Mouse (Mus musculus): ENCODE measurements around the gene Ccnl1.
A peak's percentile ranks its signal among the peaks of the same experiment; 100 is the strongest.

Gene Ccnl1

GRCm38 (mm10) chr3:65958102-65958839, at the start of gene Ccnl1:
Gene Ccnl1 (minus strand): TSS chr3:65958249.
- peak; percentile 89 for DNase-seq (ENCODE audit: low read depth, low spot score)

- no peak for DNase-seq (ENCODE audit: low read depth, low spot score)
These were observed 46.9 kb upstream of the Ccnl1 start for GRCm38 (mm10) chr3:66004989-66005388.

- no peak for DNase-seq (ENCODE audit: low read depth, low spot score)
These were observed 46.3 kb upstream of the Ccnl1 start for GRCm38 (mm10) chr3:66004220-66004951.

DNA sequence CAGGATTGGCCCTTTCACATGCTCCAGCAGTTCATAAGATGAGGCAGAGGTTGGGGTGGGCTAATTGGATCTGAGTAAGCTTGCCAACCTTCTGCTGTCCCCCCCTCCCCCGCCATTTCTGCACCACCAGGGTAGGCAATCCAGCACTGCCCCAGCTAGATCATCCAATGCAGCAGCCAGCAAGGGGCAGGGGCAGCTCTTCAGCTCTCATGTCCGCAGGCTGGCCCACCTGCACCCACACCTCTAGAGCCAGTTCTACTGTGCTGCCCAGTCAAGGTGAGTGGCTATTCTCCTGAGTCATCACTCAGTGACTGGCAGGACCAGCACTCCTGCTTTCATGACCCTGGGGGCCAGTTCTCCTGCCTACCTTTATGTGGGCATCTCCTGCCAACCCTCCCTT, 42.4 kb upstream of the Ccnl1 start:
- no peak for DNase-seq (ENCODE audit: low read depth, low spot score)

DNA sequence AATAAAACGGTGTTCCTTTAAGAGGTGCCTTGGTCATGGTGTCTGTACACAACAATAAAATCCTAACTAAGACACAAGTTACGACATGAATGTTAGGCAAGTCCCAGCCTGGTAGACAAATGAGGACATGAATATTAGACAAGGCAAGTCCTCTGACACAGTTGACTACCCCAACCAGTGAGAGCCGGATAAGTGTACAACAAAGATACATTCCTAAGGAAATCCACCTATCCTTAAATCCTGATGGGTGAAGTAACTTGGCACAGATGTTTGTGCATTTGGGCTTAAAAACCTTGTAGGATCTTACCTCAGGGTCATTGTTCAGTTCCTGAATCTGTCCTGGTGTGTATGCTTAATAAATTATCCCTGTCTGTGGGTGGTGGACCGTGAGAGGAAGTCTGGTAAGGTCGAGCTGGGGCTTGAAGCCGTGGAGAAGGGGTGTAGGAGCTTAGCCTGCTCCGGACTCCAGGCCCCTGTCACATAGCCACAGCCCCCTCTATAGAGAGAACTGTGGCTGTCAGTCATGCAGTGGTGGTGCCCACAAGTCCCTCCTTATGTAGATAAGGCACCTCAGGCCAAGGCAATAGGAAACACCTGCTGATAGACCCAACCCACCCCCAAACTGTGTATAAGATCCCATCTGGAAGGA, 39.4 kb upstream of the Ccnl1 start:
- no peak for DNase-seq (ENCODE audit: low read depth, low spot score)

DNA sequence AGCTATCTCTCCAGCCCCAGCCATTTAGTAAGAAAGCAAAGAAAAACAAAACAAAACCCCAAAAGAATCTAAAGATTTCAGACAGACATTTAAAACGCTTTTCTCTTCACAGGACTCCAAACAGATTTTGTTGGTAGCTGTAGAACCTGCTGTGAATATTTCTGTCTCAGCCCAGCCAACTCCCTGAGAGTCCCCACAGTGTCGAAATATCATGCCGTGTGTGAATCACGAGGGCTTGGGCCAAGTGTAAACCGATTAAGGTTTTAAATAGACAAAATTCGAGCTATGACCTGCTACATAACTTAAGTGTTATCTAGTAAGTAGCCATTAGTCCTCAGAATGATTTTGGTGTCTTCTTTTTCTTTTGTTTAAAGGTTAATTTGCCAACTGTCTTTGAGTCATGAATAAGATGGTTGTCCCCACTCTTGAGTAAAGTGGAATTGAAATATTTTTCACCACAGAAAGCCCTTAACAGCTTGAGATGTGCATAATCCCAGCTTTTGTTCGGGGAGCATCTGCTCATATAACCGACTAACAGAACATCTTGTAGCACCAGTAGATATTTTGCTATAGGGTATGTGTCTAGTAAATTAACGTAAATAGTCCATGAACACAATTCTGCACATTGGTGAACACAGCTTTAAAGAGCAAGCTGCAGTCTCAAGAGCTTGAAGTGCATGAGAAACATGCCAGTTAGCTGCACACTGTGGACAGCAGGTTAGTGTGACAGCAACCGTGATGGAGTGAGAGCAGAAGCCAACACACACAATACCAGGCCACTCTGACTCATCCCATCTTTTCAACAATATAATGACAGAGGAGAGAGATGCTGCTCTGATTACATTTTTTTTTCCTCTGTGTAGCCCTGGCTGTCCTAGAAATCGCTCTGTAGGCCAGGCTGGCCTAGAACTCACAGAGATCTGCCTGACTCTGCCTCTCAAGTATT, 34.6 kb upstream of the Ccnl1 start:
- no peak for DNase-seq (ENCODE audit: low read depth, low spot score)

- DNase-seq (ENCODE audit: low read depth, low spot score) = no peak
These were observed 33.1 kb upstream of the Ccnl1 start for GRCm38 (mm10) chr3:65990957-65991646.

- no peak for DNase-seq (ENCODE audit: low read depth, low spot score)
These were observed 32.5 kb upstream of the Ccnl1 start for GRCm38 (mm10) chr3:65990524-65990923.

- DNase-seq (ENCODE audit: low read depth, low spot score) = no peak
These were observed 30.9 kb upstream of the Ccnl1 start for GRCm38 (mm10) chr3:65988711-65989495.

GRCm38 (mm10) chr3:65976296-65976695, 18.2 kb upstream of the Ccnl1 start:
- DNase-seq (ENCODE audit: low read depth, low spot score) = no peak

GRCm38 (mm10) chr3:65975317-65975716, 17.3 kb upstream of the Ccnl1 start:
- DNase-seq (ENCODE audit: low read depth, low spot score) = peak; percentile 63

- DNase-seq (ENCODE audit: low read depth, low spot score) = peak; percentile 97
These were observed 16.4 kb upstream of the Ccnl1 start for GRCm38 (mm10) chr3:65974232-65975058.

DNA sequence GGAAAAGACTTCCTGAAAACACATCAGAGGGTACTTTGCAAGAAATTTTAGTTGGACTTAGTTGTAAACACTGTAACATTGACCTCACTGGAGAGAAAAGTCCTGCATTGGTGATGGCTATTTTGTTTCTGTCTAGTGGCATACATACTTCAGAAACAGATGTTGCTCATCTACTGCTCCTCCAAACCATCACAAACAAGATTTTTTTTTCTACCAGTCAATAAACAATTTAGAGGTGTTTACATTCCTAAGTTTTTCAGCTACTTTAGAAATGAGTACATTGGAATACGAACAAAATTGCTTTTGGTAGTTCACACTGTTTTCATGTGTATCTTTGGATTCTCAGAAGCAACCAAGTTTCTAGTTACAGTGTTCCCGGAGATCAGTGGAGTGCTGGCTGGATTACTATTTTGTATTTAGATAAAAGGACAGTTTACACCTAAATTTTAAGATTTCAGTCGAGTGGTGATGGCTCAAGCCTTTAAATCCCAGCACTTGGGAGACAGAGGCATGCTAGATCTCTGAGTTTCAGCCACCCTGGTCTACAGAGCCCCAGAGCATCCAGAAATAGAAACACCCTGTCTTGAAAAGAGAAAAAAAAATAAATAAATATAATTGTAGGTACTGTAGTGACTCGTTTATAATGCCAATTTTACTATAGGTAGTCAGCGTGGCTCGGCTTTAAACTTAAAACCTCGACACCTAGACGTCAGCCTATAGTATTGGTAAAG, 15.6 kb upstream of the Ccnl1 start:
- DNase-seq (ENCODE audit: low read depth, low spot score) = no peak

- no peak for DNase-seq (ENCODE audit: low read depth, low spot score)
These were observed 11.1 kb upstream of the Ccnl1 start for GRCm38 (mm10) chr3:65969196-65969595.

DNA sequence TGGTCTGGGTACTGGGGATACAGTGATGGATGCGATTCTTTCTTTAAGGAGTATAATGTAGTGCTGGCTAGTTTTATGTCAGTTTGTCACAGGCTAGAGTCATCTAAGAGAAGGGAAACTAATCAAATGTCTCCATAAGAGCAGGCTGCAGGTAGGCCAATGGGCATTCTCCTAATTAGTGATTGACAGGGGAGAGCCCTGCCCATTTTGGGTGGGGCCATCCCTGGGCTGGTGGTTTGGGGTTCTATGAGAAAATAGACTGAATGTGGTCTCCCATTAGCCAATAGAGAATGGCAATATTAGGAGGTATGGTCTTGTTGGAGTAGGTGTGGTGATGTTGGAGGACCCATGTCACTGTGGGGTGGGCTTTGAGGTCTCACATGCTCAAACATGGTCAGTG, 8.3 kb upstream of the Ccnl1 start:
- no peak for DNase-seq (ENCODE audit: low read depth, low spot score)

DNA sequence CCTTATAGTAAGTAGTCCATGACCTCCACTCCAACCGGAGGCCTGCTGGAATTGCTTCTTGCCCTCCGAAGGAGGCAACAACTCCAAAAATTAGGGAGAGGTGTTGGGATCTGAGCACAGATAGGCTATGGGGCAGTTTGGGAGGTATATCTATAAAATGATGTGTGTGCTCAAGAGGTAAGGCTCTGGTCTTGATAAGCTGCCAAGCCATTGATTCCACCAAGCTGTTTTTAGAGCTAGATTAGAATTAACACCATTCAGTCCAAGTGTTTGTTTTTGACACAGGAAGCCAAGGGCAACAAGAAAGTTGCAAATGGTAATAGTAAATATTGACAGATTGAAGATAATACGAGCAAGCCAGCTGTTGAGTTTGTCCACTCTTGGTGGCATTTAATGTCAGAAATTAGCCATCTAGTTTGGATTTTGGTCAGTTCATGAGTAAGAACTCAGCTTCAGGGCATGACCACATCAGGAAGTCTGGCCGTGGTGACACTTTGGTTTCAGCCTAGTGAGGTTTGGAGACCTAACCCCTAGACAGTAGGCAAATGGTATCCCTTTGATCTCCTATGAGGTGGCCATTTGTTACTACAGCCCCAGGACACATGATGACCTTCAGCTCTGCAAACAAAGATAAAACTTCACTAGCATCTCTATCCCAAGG, 4.4 kb upstream of the Ccnl1 start:
- no peak for DNase-seq (ENCODE audit: low read depth, low spot score)

- no peak for DNase-seq (ENCODE audit: low read depth, low spot score)
These were observed 2.4 kb upstream of the Ccnl1 start for GRCm38 (mm10) chr3:65960291-65960945.

Measured in ES-CJ7 (cell line).